Mouse (Mus musculus): ENCODE results near the gene Cblc. TPM values are rescaled to one million over a fixed set of nuclear protein-coding genes. Genes with fewer than 3 reads are reported as not detected.
"Not testable (repeated sequence)": the region's sequence is repeated elsewhere in the genome, so short reads cannot be mapped to it uniquely, and the experiment has no call there.

Cblc gene
- polyA plus RNA-seq, 1 experiment from 2014 or later = 0.59 TPM

DNA sequence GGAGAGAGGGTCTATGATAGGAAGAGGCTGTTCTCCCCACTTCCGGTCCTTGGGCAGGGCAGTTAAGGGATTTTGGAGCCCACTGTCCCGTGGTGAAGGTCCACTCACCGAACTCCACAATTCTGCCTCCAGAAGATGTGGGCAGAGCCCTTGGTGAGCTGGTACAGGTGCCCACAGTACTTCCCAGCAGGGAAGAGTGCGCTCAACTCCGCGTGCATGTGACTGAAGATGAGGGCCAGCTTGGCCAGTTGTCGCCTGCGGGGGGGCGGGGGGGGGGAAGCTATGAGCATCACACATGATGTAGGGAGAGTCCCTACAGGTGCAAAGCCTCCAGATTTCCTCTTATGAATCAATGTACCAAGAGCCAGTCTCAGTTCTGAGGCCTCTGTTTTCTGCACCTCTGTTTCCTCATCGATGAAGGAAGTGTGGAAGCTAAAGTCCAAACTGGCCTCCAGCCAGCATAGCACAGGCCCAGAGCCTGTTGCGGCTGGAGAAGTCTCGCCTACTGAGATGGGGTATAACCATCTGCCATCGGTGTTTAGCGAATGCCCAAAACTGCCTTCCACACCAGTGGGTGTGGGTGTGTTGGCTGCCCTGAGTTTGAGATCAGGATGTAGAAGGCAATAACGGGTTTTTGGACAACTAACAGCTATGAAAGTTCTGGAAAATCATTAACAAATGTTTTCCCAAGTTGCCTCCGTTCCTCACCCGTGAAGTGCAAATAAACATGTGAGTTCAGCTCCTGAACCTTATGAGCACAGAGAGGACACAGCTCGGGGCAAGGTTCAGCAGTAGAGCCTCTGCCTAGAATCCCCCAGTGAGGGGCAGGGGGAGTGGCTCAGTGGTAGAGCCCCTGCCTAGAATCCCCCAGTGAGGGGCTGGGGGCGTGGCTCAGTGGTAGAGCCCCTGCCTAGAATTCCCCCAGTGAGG lies 3.6 kb downstream of the Cblc start:
- ATAC-seq (ENCODE audit: low FRiP score) = no peak
- H3K4me1 ChIP-seq (replicated peaks; ENCODE audit: control insufficient read depth, insufficient read depth, low read length) = no peaks in the 10 kb centered on the region
- H3K9ac ChIP-seq (ENCODE audit: low read depth, low read length) = no peak overlapping the region
- H3K4me3 ChIP-seq (ENCODE audit: low read depth, low read length) = no peak overlapping the region
- WGBS = 90% methylated on average over 19 of the region's 19 CpGs
- H3K9me3 ChIP-seq (ENCODE audit: control insufficient read depth, low read length) = no peaks in the 10 kb centered on the region
- no peak overlapping the region for H3K27ac ChIP-seq (ENCODE audit: low read depth, low read length)
- peaks cover 18% of the 10 kb centered on the region for H3K27me3 ChIP-seq (ENCODE audit: control insufficient read depth, insufficient read depth, low read length)
- DNase-seq (ENCODE audit: low spot score) = no peak
- H3K36me3 ChIP-seq (ENCODE audit: control insufficient read depth, insufficient read depth, low read length) = no peaks in the 10 kb centered on the region
- H3K4me2 ChIP-seq (replicated peaks; ENCODE audit: low read depth, low read length) = no peak overlapping the region

DNA sequence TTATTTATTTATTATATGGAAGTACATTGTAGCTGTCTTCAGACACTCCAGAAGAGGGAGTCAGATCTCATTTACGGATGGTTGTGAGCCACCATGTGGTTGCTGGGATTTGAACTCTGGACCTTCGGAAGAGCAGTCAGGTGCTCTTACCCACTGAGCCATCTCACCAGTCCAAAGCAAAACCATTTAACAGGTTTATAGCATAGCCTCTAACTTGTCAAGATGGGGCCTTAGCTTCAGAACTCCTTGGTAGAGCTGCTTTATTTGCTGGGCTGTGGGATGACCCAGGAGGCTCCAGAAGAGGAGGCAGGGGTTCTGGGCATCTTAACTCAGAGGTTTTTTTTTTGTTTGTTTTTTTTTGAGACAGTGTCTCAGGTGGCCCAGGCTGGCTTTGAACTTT lies 5.1 kb downstream of the Cblc start:
- H3K27ac ChIP-seq (ENCODE audit: low read depth, low read length); ATAC-seq (ENCODE audit: low FRiP score); H3K4me1 ChIP-seq (replicated peaks; ENCODE audit: control insufficient read depth, insufficient read depth, low read length); H3K4me2 ChIP-seq (replicated peaks; ENCODE audit: low read depth, low read length); H3K36me3 ChIP-seq (ENCODE audit: control insufficient read depth, insufficient read depth, low read length); H3K4me3 ChIP-seq (ENCODE audit: low read depth, low read length); H3K9ac ChIP-seq (ENCODE audit: low read depth, low read length); DNase-seq (ENCODE audit: low spot score); H3K9me3 ChIP-seq (ENCODE audit: control insufficient read depth, low read length): not testable (repeated sequence)
- WGBS = 90% methylated on average over 2 of the region's 2 CpGs
- peaks cover 10% of the 10 kb centered on the region for H3K27me3 ChIP-seq (ENCODE audit: control insufficient read depth, insufficient read depth, low read length)

DNA sequence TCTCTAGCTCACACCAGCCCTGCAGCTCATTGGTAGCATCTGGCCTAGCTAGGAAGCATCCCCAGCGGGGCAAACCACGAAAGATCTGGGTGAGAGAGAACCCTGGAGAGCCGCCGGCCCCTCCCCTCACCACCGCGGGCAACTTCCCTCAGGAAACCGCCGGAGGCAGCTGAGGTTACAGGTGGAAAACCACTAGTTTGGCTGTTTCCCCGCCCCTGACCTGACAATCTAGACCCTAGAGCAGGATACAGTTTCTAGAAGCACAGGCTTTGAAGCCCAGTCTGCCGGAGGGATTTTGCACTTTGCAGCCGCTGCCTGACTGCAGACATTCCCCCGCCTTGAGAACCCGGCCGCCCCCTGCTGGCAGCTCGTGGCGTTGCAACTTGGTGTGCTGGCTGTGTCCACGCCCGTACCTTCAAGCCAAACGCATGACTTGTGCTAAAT lies 6.7 kb downstream of the Cblc start:
- no peaks in the 10 kb centered on the region for H3K36me3 ChIP-seq (ENCODE audit: control insufficient read depth, insufficient read depth, low read length)
- peak overlapping the region; percentile 16 for H3K4me3 ChIP-seq (ENCODE audit: low read depth, low read length)
- H3K4me1 ChIP-seq (replicated peaks; ENCODE audit: control insufficient read depth, insufficient read depth, low read length) = no peaks in the 10 kb centered on the region
- DNase-seq (ENCODE audit: low spot score) (peak; percentile 94), ATAC-seq (ENCODE audit: low FRiP score) (peak; percentile 69; the same call in 1 of the 2 replicates)
- no peaks in the 10 kb centered on the region for H3K9me3 ChIP-seq (ENCODE audit: control insufficient read depth, low read length)
- 0 out of 2 replicates have a peak overlapping the region, but pooled peaks have one; percentile 19 for H3K9ac ChIP-seq (ENCODE audit: low read depth, low read length)
- WGBS = under 1% methylated on average over 19 of the region's 19 CpGs
- H3K27me3 ChIP-seq (ENCODE audit: control insufficient read depth, insufficient read depth, low read length) = no peaks in the 10 kb centered on the region
- H3K27ac ChIP-seq (ENCODE audit: low read depth, low read length) = no peak overlapping the region
- H3K4me2 ChIP-seq (replicated peaks; ENCODE audit: low read depth, low read length) = peak overlapping the region; percentile 59

DNA sequence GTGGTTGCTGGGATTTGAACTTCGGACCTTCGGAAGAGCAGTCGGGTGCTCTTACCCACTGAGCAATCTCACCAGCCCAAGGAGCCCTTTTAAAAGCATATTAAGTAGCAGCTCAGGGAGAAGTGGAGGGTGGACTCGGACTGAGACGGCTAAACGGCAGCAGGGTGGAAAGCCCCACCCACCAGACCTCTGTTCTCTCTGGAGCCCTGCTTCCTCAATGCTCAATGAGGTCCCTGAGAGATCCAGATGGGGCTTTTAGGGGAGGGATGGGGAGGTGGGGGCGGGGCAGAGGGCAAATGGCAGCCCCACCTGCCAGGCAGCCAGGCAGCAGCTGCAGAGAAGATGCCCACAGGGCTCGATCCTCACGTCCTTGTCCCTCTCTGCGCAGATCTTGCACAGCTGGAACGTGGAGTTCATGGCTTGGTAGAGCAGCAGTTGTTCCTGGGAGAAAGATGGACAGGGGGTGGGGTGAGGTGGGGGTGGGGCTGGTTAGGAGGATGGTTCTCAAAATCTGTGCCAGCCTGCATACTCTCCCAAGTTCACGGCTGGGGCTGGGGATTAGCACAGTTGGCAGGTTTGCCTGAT lies 10.6 kb downstream of the Cblc start:
- H3K4me1 ChIP-seq (replicated peaks; ENCODE audit: control insufficient read depth, insufficient read depth, low read length) = no peaks in the 10 kb centered on the region
- DNase-seq (ENCODE audit: low spot score) = no peak
- no peaks in the 10 kb centered on the region for H3K36me3 ChIP-seq (ENCODE audit: control insufficient read depth, insufficient read depth, low read length)
- no peaks in the 10 kb centered on the region for H3K27me3 ChIP-seq (ENCODE audit: control insufficient read depth, insufficient read depth, low read length)
- H3K9ac ChIP-seq (ENCODE audit: low read depth, low read length) = no peak overlapping the region
- H3K9me3 ChIP-seq (ENCODE audit: control insufficient read depth, low read length) = no peaks in the 10 kb centered on the region
- ATAC-seq (ENCODE audit: low FRiP score) = 0 out of 2 replicates have a peak, but pooled peaks have one; percentile 36
- no peak overlapping the region for H3K4me2 ChIP-seq (replicated peaks; ENCODE audit: low read depth, low read length)
- H3K4me3 ChIP-seq (ENCODE audit: low read depth, low read length) = no peak overlapping the region
- no peak overlapping the region for H3K27ac ChIP-seq (ENCODE audit: low read depth, low read length)
- WGBS = 45% methylated on average over 12 of the region's 12 CpGs

DNA sequence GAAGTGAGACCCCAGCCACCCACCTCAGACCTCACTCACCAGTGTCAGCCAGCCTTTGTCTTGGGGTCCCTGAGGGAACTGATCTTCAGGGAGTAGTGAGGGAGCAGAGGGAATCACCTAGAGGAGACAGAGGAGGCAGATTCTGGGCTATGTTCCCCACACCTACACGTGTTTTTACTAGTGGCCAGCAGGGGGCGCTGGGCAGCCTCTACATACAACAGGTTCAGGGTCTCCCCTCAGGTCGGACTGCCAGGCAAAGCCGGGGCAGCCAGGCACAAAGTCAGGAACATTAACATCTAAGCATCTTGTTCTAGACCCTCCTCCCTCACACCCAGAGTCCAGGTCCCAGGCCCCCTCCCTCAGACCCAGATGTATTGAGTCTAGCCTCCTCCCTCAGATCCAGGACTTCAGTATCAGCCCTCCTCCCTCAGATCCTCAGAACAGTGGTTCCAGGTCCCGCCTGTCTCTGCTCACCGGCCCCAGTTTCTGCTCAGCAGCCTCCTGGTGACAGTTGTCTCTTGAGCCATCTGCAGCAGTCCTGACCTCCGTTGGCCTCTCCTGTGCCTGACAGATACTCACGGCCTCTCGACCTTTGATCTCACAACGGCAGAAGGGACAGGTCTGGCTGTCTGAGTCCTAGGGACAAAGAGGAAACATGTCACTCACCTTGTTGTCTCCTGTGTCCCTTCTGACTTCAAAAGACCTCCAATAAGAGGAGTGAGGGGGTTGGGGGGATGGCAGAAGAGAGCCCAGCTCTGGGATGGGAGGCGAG lies 11.7 kb downstream of the Cblc start:
- H3K36me3 ChIP-seq (ENCODE audit: control insufficient read depth, insufficient read depth, low read length) = no peaks in the 10 kb centered on the region
- H3K27me3 ChIP-seq (ENCODE audit: control insufficient read depth, insufficient read depth, low read length) = no peaks in the 10 kb centered on the region
- no peak overlapping the region for H3K27ac ChIP-seq (ENCODE audit: low read depth, low read length)
- H3K9ac ChIP-seq (ENCODE audit: low read depth, low read length) = no peak overlapping the region
- DNase-seq (ENCODE audit: low spot score) = peak; percentile 36
- WGBS = 38% methylated on average over 11 of the region's 11 CpGs
- ATAC-seq (ENCODE audit: low FRiP score) = no peak
- no peak overlapping the region for H3K4me3 ChIP-seq (ENCODE audit: low read depth, low read length)
- H3K4me2 ChIP-seq (replicated peaks; ENCODE audit: low read depth, low read length) = no peak overlapping the region
- no peaks in the 10 kb centered on the region for H3K9me3 ChIP-seq (ENCODE audit: control insufficient read depth, low read length)
- no peaks in the 10 kb centered on the region for H3K4me1 ChIP-seq (replicated peaks; ENCODE audit: control insufficient read depth, insufficient read depth, low read length)

DNA sequence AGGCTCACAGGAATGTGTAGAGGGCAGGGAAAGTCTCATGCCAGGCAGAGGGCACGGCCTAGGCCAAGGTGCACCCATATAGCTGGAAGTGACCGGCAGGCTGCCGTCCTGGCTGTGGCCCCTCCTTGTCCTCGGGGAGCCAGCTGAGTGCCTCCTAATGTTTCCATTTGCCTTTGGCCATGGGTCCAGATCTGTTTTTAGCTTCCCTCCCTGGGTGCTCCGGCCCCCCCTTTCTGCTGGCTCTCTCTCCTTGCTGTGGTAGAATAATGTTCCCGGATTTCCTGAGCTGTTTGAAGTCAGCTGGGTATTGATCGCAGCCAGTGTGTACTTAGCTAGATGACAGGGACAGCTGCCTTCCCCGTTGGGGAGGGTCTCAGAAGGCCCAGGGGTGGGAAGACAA lies 13.0 kb downstream of the Cblc start:
- Histone ChIP-seq H3K9ac (ENCODE audit: low read depth, low read length) (no peak overlapping the region), H3K36me3 (ENCODE audit: control insufficient read depth, insufficient read depth, low read length) (no peaks in the 10 kb centered on the region), H3K27ac (ENCODE audit: low read depth, low read length) (no peak overlapping the region), H3K4me2 (replicated peaks; ENCODE audit: low read depth, low read length) (no peak overlapping the region), H3K4me3 (ENCODE audit: low read depth, low read length) (no peak overlapping the region), H3K27me3 (ENCODE audit: control insufficient read depth, insufficient read depth, low read length) (no peaks in the 10 kb centered on the region), H3K4me1 (replicated peaks; ENCODE audit: control insufficient read depth, insufficient read depth, low read length) (no peaks in the 10 kb centered on the region), H3K9me3 (ENCODE audit: control insufficient read depth, low read length) (no peaks in the 10 kb centered on the region)
- ATAC-seq (ENCODE audit: low FRiP score) (no peak), DNase-seq (ENCODE audit: low spot score) (no peak)
- WGBS = 70% methylated on average over 8 of the region's 8 CpGs

DNA sequence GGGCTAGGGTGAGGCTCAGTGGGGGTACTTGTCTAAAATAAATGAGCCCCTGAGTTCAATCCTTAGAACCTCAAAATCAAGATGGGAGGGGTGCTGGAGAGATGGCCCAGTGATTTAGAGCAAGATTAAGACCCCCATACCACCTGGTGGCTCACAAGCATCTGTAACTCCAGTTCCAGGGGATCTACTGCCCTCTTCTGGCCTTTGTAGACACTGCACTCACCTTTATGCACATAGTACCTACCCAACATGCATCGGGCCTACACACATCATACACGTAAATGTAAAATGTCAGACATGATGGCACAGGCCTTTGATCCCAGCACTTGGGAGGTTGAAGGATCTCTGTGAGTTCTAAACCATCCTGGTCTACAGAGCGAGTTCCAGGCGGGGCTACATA lies 14.0 kb downstream of the Cblc start:
- no peak overlapping the region for H3K9ac ChIP-seq (ENCODE audit: low read depth, low read length)
- ATAC-seq (ENCODE audit: low FRiP score) (no peak), DNase-seq (ENCODE audit: low spot score) (peak; percentile 28)
- no peak overlapping the region for H3K27ac ChIP-seq (ENCODE audit: low read depth, low read length)
- no peaks in the 10 kb centered on the region for H3K27me3 ChIP-seq (ENCODE audit: control insufficient read depth, insufficient read depth, low read length)
- no peak overlapping the region for H3K4me3 ChIP-seq (ENCODE audit: low read depth, low read length)
- no peaks in the 10 kb centered on the region for H3K9me3 ChIP-seq (ENCODE audit: control insufficient read depth, low read length)
- no peaks in the 10 kb centered on the region for H3K4me1 ChIP-seq (replicated peaks; ENCODE audit: control insufficient read depth, insufficient read depth, low read length)
- H3K4me2 ChIP-seq (replicated peaks; ENCODE audit: low read depth, low read length) = no peak overlapping the region
- 94% methylated on average over 4 of the region's 4 CpGs for WGBS
- H3K36me3 ChIP-seq (ENCODE audit: control insufficient read depth, insufficient read depth, low read length) = no peaks in the 10 kb centered on the region

DNA sequence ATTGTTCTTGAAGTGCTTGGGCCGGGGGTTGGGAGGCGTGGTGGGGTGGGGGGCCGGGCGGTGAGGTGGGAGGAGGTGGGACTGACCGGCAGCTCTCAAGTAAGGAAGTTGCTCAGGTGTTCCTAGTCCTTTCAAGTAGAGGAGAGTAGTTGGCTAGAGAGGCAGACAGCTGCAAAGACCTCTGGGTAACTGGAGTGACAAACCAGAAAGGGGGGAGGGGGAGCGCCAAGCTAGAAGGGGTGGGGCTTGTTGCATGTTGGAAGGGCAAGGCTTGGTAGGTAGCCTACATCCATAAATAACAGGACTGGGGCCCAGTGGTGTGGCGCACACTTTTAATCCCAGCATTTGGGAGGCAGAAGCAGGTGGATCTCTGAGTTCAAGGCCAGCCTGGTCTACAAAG lies 14.9 kb downstream of the Cblc start:
- H3K9ac ChIP-seq (ENCODE audit: low read depth, low read length) = no peak overlapping the region
- no peak overlapping the region for H3K27ac ChIP-seq (ENCODE audit: low read depth, low read length)
- no peak for ATAC-seq (ENCODE audit: low FRiP score)
- no peak overlapping the region for H3K4me2 ChIP-seq (replicated peaks; ENCODE audit: low read depth, low read length)
- no peaks in the 10 kb centered on the region for H3K27me3 ChIP-seq (ENCODE audit: control insufficient read depth, insufficient read depth, low read length)
- H3K4me3 ChIP-seq (ENCODE audit: low read depth, low read length) = no peak overlapping the region
- no peak for DNase-seq (ENCODE audit: low spot score)
- H3K9me3 ChIP-seq (ENCODE audit: control insufficient read depth, low read length) = no peaks in the 10 kb centered on the region
- WGBS = 88% methylated on average over 7 of the region's 7 CpGs
- no peaks in the 10 kb centered on the region for H3K36me3 ChIP-seq (ENCODE audit: control insufficient read depth, insufficient read depth, low read length)
- no peaks in the 10 kb centered on the region for H3K4me1 ChIP-seq (replicated peaks; ENCODE audit: control insufficient read depth, insufficient read depth, low read length)

Data from hindbrain, embryonic 11.5 days (tissue).